Mouse (Mus musculus) thymus, adult 2 months (tissue): ENCODE results near the gene Thrsp. TPM values are rescaled to one million over a fixed set of nuclear protein-coding genes. Genes with fewer than 3 reads are reported as not detected.

Experiments used
- DNase-seq: peaks from one replicate; pipeline ENCODE4 v3.0.0; 2021
- H3K27ac ChIP-seq: fragments of 200-500 bp; 2 replicates; pipeline ENCODE4 v1.5.1; 2012; ENCODE audit warnings: low read length, control low read depth; ENCODE audit not compliant: control insufficient read depth, insufficient read depth
- H3K27me3 ChIP-seq: fragments of 200-500 bp; 2 replicates; pipeline ENCODE4 v1.6.1; 2012; ENCODE audit warnings: mild to moderate bottlenecking, low read length, moderate library complexity, mixed read lengths; ENCODE audit not compliant: control insufficient read depth, insufficient read depth
- H3K36me3 ChIP-seq: fragments of 200-500 bp; 2 replicates; pipeline ENCODE4 v1.6.1; 2012; ENCODE audit warnings: mild to moderate bottlenecking, low read length, moderate library complexity; ENCODE audit not compliant: control insufficient read depth, insufficient read depth
- H3K4me1 ChIP-seq: fragments of 200-500 bp; replicated peaks from 2 replicates; pipeline ENCODE4 v1.6.1; 2012; ENCODE audit warnings: low read length; ENCODE audit not compliant: control insufficient read depth, insufficient read depth
- H3K4me3 ChIP-seq: fragments of 200-500 bp; 2 replicates; pipeline ENCODE4 v1.5.1; 2012; ENCODE audit warnings: mild to moderate bottlenecking, low read length, control low read depth, moderate library complexity; ENCODE audit not compliant: control insufficient read depth, insufficient read depth
- CTCF ChIP-seq: fragments of 200-500 bp; IDR thresholded peaks from 2 replicates; pipeline ENCODE4 v1.5.1; 2012; ENCODE audit warnings: mild to moderate bottlenecking, control low read depth, low read length, moderate library complexity, borderline replicate concordance; ENCODE audit not compliant: control insufficient read depth, poor library complexity, insufficient read depth; ENCODE audit errors: extremely low read depth
- POLR2A ChIP-seq: fragments of 200-500 bp; IDR thresholded peaks from 2 replicates; pipeline ENCODE4 v1.6.1; 2012; ENCODE audit warnings: mild to moderate bottlenecking, low read length, control low read depth, moderate library complexity; ENCODE audit not compliant: control insufficient read depth, poor library complexity, insufficient read depth; ENCODE audit errors: extremely low read depth
- whole genome bisulfite sequencing: fragments of 180-500 bp; shearing (Covaris S2); methylation state at CpG from one replicate; pipeline ENCODE4 v1.1.7; 2018; 5-methylcytosine and 5-hydroxymethylcytosine counted together
- polyA plus RNA-seq: library from polyadenylated mRNA; depleted of rRNA; stranded (reverse); fragments of >200 nt; gene quantifications from 2 replicates; pipeline ENCODE4 v1.2.3, GENCODE M21; 2012

The Thrsp gene
- polyA plus RNA-seq, 1 experiment = 116 TPM

- WGBS = 96% methylated on average over 1 of the region's 1 CpGs
- H3K27ac ChIP-seq = no peak overlapping the region
- TF ChIP-seq POLR2A (no peak), CTCF (no peak)
Measured at GRCm38 (mm10) chr7:97420406-97420805, 2.9 kb upstream of the Thrsp start.

GRCm38 (mm10) chr7:97419163-97419562 lies 1.6 kb upstream of the Thrsp start:
- no peaks in the 10 kb centered on the region for H3K4me1 ChIP-seq
- DNase-seq = no peak
- no peak overlapping the region for H3K27ac ChIP-seq
- H3K27me3 ChIP-seq = no peaks in the 10 kb centered on the region
- no peak for TF ChIP-seq CTCF
- H3K4me3 ChIP-seq = no peak overlapping the region
- H3K36me3 ChIP-seq = no peaks in the 10 kb centered on the region
- 94% methylated on average over 5 of the region's 5 CpGs for WGBS

More at GRCm38 (mm10) chr7:97420406-97420805, 2.9 kb upstream of the Thrsp start:
- DNase-seq = no peak
- Histone ChIP-seq H3K4me3 (no peak overlapping the region), H3K4me1 (no peaks in the 10 kb centered on the region), H3K27me3 (no peaks in the 10 kb centered on the region), H3K36me3 (no peaks in the 10 kb centered on the region)

- no peak for DNase-seq
- WGBS = 95% methylated on average over 5 of the region's 5 CpGs
Measured at GRCm38 (mm10) chr7:97418717-97419116, 1.2 kb upstream of the Thrsp start.

GRCm38 (mm10) chr7:97416473-97416872 lies 1.1 kb downstream of the Thrsp start:
- H3K36me3 ChIP-seq = no peaks in the 10 kb centered on the region
- no peak for TF ChIP-seq CTCF
- TF ChIP-seq POLR2A = no peak
- 89% methylated on average over 4 of the region's 4 CpGs for WGBS
- no peak overlapping the region for H3K27ac ChIP-seq
- no peak overlapping the region for H3K4me3 ChIP-seq
- no peaks in the 10 kb centered on the region for H3K27me3 ChIP-seq
- no peak for DNase-seq
- no peaks in the 10 kb centered on the region for H3K4me1 ChIP-seq

More at GRCm38 (mm10) chr7:97418717-97419116, 1.2 kb upstream of the Thrsp start:
- Histone ChIP-seq H3K4me3 (no peak overlapping the region), H3K4me1 (no peaks in the 10 kb centered on the region), H3K36me3 (no peaks in the 10 kb centered on the region), H3K27ac (no peak overlapping the region), H3K27me3 (no peaks in the 10 kb centered on the region)
- TF ChIP-seq CTCF (no peak), POLR2A (no peak)

DNA sequence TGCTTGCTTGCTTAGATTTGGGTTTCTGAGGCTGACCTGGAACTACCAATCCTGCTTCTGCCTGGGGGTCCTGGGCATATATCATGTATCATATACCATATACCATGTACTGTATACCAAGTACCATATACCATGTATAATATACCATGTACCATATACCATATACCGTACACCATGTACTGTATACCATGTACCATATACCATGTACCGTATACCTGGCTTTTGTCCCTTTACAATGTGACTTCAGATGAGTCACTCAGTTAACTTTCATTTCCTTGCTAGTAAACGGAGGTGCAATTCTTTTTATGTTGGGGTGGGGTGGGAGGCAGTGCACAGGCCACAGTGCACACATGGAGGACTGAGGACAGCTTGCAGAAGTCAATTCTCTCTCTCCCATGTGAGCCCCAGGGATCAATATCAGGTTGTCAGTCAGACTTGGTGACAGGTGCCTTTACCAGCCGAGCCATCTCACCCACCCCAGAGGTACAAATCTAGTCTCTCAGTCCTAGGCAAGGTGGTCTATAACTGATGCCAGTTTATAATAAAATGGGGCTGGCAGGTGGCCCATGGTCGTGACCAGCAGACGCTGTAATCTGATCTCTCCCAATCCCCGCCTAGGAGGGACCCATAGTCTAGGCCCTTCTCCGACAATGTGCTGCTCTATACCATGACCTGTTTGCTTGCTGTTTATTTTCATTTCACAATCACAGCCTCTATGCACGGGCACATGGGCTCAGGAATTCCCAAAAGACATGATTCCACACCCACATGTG lies 2.4 kb downstream of the Thrsp start:
- Histone ChIP-seq H3K27ac (no peak overlapping the region), H3K4me1 (no peaks in the 10 kb centered on the region), H3K4me3 (no peak overlapping the region), H3K36me3 (no peaks in the 10 kb centered on the region; the same call in 1 of the 2 replicates), H3K27me3 (no peaks in the 10 kb centered on the region)
- no peak for DNase-seq
- WGBS = 85% methylated on average over 9 of the region's 9 CpGs
- TF ChIP-seq POLR2A (no peak), CTCF (no peak)

- Histone ChIP-seq H3K36me3 (peaks cover 3% of the 10 kb centered on the region), H3K4me1 (no peaks in the 10 kb centered on the region), H3K4me3 (no peak overlapping the region), H3K27ac (no peak overlapping the region), H3K27me3 (no peaks in the 10 kb centered on the region)
- 87% methylated on average over 1 of the region's 1 CpGs for WGBS
- no peak for TF ChIP-seq CTCF
- TF ChIP-seq POLR2A = no peak
- no peak for DNase-seq
Measured at GRCm38 (mm10) chr7:97414426-97414825, 3.1 kb downstream of the Thrsp start.

DNA sequence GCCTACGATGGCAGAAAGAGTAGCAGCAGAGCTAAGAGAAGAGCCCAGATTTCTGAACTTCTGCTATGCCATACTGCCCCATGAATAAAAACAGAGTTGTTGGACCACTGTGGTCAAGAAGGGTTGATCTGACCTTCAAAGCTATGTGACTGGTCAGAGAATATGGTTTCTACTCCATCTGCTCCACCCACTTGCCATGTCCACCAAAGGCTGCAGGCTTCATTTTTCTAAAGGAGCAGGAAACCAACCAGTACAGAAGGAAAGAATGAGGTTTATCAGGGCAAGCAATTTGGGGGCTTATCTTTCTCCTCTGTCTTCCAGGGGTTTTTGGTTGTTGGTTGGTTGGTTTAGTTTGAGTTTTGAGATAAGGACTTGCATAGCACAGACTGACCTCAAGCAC lies 3.5 kb downstream of the Thrsp start:
- H3K4me1 ChIP-seq = no peaks in the 10 kb centered on the region
- no peak for TF ChIP-seq CTCF
- TF ChIP-seq POLR2A = no peak
- no peak overlapping the region for H3K27ac ChIP-seq
- no peak overlapping the region for H3K4me3 ChIP-seq
- H3K27me3 ChIP-seq = no peaks in the 10 kb centered on the region
- DNase-seq = no peak
- H3K36me3 ChIP-seq = peaks cover 8% of the 10 kb centered on the region
- WGBS = 87% methylated on average over 1 of the region's 1 CpGs
